Mouse (Mus musculus) yolk sac, embryonic 10.5 days (tissue): ENCODE measurements around the gene Lmtk2.

ENCODE experiments used
- DNase-seq: peaks from one replicate; pipeline ENCODE4 v3.0.0-alpha.2; 2017; ENCODE audit warnings: low spot score

Gene Lmtk2

DNA sequence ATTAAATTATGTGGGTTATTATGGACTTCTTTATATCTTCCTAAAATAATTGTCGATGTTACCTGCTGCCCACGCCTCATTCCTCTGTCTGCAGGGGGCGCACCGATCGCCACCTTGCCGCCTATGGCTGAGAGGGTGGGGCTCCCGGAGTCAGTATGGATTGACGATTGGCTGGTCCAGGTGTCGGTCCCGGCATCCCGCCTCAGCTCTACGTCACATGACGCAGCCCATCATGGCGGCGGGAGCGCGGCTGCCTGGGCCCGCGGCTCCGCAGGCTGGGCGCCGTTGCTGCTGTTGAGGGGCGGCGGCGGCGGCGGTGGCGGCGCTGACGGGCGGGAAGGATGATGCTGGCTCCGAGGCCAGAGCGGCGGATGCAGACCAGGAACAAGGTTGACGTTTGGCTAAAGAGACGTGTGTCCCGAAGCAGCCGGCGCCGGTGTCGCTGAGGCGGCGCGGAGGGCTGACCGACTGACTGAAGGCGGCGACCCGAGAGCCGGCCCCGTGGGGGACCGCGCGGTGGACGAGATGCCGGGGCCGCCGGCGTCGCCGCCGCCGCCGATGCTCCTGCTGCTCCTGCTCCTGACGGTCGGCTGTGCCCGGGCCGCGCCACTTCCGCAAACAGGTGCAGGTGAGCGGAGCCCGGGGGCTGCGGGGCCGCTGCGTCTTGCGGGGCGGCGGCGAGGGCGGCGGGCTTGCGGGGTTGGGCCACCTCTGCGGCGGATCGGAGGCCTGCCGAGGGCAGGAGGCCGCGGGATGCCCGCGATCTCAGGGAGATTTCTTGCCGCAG, at the start of gene Lmtk2:
TSS of gene Lmtk2 (plus strand) at position 288 of the 787 bp plus-strand sequence.
- peak; percentile 92 for DNase-seq

DNA sequence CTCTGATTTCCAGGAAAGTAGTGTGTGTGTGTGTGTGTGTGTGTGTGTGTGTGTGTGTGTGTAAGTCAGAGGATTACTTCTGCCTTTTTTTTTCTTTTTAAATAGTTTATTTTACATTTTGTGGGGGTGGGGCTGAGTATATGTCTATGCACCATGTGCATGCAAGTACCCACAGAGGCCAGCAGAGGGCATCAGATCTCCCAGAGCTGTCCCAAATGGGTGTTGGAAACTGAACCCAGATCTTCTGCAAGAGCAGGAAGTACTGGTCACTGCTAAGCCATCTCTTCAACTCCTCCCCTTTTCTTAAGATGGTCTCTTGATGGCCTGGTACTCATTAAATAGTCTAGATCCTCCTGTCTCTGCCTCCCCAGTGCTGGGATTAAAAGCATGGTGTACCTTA, 49.0 kb upstream of the Lmtk2 start:
- DNase-seq = no peak

GRCm38 (mm10) chr5:144053450-144053849, 46.8 kb upstream of the Lmtk2 start:
- DNase-seq = no peak

DNA sequence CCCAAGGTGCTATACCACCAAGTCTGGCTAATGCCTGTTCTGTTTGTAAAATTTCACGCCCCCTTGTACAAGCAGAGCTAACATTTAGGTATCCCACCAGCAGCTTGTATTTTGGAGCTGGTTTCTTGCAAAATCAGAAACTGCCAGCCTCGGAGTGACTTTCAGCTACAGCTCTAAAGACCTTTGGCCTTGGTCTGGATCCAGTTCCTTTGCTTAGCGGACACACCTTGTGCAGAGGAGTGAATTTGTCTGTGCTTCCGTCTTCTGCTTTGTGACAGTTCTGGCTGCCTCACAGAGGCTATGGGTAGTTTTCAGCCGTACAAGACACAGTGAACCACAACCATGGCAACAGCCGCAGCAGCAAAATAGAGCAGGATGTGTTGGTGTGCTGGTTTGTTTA, 45.9 kb upstream of the Lmtk2 start:
- peak; percentile 40 for DNase-seq

- no peak for DNase-seq
Observed at GRCm38 (mm10) chr5:144064093-144064492, 36.1 kb upstream of the Lmtk2 start.

DNA sequence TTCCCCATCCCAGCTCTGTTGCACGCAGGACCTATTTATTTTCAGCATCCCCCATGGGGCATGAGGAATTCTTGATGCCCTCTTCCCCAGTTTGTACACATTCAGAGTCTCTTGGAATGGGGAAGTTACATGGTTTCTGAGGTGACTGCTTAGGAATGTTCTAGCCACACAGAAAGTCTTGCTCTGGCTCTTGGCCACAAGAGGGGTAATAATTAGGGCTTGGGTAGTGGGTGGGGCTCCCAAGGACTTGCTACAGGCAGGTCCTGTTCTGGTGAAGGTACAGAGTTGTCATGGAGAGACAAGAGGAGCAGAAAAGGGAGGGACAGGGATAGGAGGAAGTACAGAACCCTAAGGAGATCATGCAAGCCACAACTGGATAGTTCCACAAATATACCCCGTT, 34.2 kb upstream of the Lmtk2 start:
- no peak for DNase-seq

DNA sequence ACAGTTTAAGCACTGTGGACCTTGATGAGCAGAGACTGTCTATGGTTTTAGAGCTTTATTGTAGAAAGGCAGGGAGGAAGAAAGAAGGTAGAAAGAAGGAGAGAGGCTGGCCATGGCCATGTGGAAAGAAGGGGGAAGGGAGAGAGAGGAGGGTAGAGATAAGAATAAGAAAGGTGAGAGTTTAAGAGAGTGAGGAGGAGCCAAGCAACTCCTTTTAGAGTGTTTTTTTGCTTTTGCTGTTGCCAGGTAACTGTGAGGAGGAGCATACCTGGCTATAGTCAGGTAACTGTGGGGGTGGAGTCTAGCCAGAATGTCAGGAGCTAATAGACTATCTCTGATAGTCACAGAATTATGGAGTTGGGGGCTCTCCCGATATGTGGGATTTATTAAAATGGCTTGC, 30.2 kb upstream of the Lmtk2 start:
- DNase-seq = no peak

GRCm38 (mm10) chr5:144071249-144071648, 29.0 kb upstream of the Lmtk2 start:
- DNase-seq = no peak

- no peak for DNase-seq
Observed at GRCm38 (mm10) chr5:144077541-144077940, 22.7 kb upstream of the Lmtk2 start.

GRCm38 (mm10) chr5:144080886-144081285, 19.4 kb upstream of the Lmtk2 start:
- DNase-seq = no peak

GRCm38 (mm10) chr5:144082006-144082405, 18.2 kb upstream of the Lmtk2 start:
- DNase-seq = no peak

- no peak for DNase-seq
Observed at GRCm38 (mm10) chr5:144083521-144083920, 16.7 kb upstream of the Lmtk2 start.

- no peak for DNase-seq
Observed at GRCm38 (mm10) chr5:144084271-144084670, 16.0 kb upstream of the Lmtk2 start.

- DNase-seq = no peak
Observed at GRCm38 (mm10) chr5:144085696-144086095, 14.5 kb upstream of the Lmtk2 start.

DNA sequence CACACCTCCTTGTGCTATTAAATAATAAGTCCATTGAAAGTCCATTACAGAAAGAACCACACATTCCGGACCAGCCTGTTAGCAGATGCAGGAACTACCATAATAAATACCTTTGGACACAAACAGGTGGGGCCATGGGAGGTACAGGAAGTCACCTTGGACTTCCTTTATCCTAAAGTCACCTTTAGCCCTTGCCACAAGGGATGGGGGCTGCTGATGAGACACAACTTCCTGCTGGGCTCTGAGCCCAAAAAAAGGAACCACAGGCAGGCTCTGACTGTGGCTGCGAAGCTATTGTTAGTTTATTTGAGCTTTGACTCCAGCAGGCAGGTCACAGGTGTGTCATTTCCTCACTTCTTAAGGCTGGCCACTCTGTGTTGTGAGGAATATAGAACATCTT, 13.7 kb upstream of the Lmtk2 start:
- DNase-seq = no peak

DNA sequence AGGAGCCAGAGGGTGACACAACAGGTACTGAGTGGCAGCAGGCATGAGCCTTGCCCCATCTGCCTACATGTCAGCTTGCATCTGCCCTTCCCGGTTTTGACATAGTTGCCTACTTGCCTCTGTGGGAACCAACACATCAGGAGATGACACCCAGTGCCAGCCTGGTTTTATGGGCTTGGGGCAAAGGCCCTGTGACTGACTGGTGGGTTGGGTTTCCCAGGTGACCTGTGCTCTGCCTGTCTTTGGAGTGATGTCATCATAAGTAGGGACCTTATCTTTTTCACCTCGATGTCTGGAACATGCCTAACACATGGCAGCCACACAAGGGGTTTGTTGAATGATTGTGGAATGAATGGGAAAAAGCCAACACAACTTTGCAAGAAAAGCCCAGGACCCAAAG, 11.9 kb upstream of the Lmtk2 start:
- DNase-seq = no peak

- DNase-seq = no peak
Observed at GRCm38 (mm10) chr5:144095461-144095970, 4.7 kb upstream of the Lmtk2 start.

DNA sequence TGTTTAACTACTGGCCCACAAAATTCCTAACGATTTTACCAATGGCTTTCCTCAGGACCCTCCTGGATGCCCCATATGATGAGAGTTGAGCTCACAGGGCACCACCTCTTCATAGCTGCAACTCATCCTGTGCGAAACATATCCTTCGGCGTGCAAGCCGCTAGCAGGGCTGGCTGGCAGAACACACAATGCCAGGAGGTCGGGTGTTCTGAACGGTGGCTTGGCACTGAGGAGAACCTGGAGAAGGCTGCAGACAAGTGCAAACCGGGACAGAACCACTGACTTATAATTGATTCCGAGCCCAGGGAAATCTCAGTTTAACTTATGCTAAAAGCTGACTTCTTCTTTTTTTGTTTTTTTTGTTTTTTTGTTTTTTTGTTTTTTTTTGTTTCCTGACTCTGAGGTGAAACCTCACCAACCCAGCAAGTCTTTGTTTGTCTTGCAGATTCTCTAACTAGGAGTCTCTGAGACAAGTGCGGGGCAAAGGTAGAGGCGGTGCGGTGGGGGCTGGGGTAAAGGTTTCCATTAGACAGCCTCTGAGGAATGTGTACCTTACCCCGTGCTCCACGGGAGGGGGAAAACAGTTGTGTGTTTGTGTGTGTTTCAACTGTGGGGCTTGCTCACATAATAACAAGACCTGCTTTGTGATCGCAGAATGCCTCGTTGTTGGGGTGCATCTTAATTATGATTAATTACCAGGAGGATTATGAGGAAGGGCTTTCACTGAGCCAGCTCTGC, 2.2 kb upstream of the Lmtk2 start:
- DNase-seq = peak; percentile 87

DNA sequence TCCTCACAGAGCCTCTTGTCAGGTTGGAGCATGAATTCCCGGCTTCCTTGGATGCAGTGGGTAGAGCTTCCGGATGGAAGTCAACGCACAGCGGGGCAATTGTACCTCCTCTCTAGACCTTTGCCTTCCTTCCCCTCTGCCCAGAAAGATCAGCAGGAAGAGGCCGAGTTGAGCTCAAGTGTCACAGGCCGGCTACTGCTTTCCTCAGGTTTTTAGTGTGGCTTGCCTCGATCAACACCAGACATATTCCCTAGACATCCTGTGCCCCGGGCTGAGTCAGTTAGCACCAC, 1.7 kb upstream of the Lmtk2 start:
- peak; percentile 81 for DNase-seq

- DNase-seq = no peak
Observed at GRCm38 (mm10) chr5:144100948-144101347, 712 bp downstream of the Lmtk2 start.

GRCm38 (mm10) chr5:144105070-144105469, 4.8 kb downstream of the Lmtk2 start:
- no peak for DNase-seq

GRCm38 (mm10) chr5:144105471-144106129, 5.4 kb downstream of the Lmtk2 start:
- DNase-seq = no peak

GRCm38 (mm10) chr5:144106130-144106510, 5.9 kb downstream of the Lmtk2 start:
- no peak for DNase-seq
